Mouse (Mus musculus): ENCODE measurements around the gene Vipas39. TPM values are rescaled to one million over a fixed set of nuclear protein-coding genes. Genes with fewer than 3 reads are reported as not detected.
A peak's percentile ranks its signal among the peaks of the same experiment; 100 is the strongest.

The Vipas39 gene
- polyA plus RNA-seq, 1 experiment from 2014 or later, result 35.1 TPM

- Histone ChIP-seq H3K4me1 (ENCODE audit: control insufficient read depth, insufficient read depth, low read length) (no peaks in the 10 kb centered on the region), H3K27me3 (replicated peaks; ENCODE audit: control insufficient read depth, insufficient read depth, low read length) (no peaks in the 10 kb centered on the region), H3K4me2 (ENCODE audit: low read depth, low read length) (no peak overlapping the region), H3K9ac (ENCODE audit: low read depth, low read length) (no peak overlapping the region), H3K27ac (replicated peaks; ENCODE audit: low read depth, low read length) (no peak overlapping the region), H3K4me3 (ENCODE audit: low read depth, low read length) (no peak overlapping the region), H3K36me3 (ENCODE audit: control insufficient read depth, insufficient read depth, low read length) (peaks cover 96% of the 10 kb centered on the region), H3K9me3 (ENCODE audit: control insufficient read depth, low read length) (no peaks in the 10 kb centered on the region)
- no peak for ATAC-seq (ENCODE audit: low read depth)
- WGBS, result 93% methylated on average over 6 of the region's 6 CpGs
- DNase-seq (ENCODE audit: low spot score), result no peak
Measured at GRCm38 (mm10) chr12:87253878-87254277, 12.2 kb downstream of the Vipas39 start.

GRCm38 (mm10) chr12:87250161-87250560, 15.9 kb downstream of the Vipas39 start:
- WGBS, result 88% methylated on average over 6 of the region's 6 CpGs
- H3K4me2 ChIP-seq (ENCODE audit: low read depth, low read length), result no peak overlapping the region

GRCm38 (mm10) chr12:87238632-87239031, 27.4 kb downstream of the Vipas39 start, which contains the start of gene Noxred1:
Gene Noxred1 (minus strand): TSS chr12:87238732.
- Histone ChIP-seq H3K27me3 (replicated peaks; ENCODE audit: control insufficient read depth, insufficient read depth, low read length) (no peaks in the 10 kb centered on the region), H3K9me3 (ENCODE audit: control insufficient read depth, low read length) (no peaks in the 10 kb centered on the region), H3K36me3 (ENCODE audit: control insufficient read depth, insufficient read depth, low read length) (peaks cover 53% of the 10 kb centered on the region), H3K4me2 (ENCODE audit: low read depth, low read length) (no peak within 1 kb of the TSS), H3K4me3 (ENCODE audit: low read depth, low read length) (no peak within 1 kb of the TSS), H3K9ac (ENCODE audit: low read depth, low read length) (no peak within 1 kb of the TSS), H3K4me1 (ENCODE audit: control insufficient read depth, insufficient read depth, low read length) (no peaks in the 10 kb centered on the region), H3K27ac (replicated peaks; ENCODE audit: low read depth, low read length) (no peak within 1 kb of the TSS)
- ATAC-seq (ENCODE audit: low read depth) (no peak), DNase-seq (ENCODE audit: low spot score) (no peak)
- WGBS, result 100% methylated on average over 1 of the region's 1 CpGs

More at GRCm38 (mm10) chr12:87250161-87250560, 15.9 kb downstream of the Vipas39 start:
- no peak for ATAC-seq (ENCODE audit: low read depth)
- Histone ChIP-seq H3K36me3 (ENCODE audit: control insufficient read depth, insufficient read depth, low read length) (peaks cover 90% of the 10 kb centered on the region), H3K4me3 (ENCODE audit: low read depth, low read length) (no peak overlapping the region), H3K27ac (replicated peaks; ENCODE audit: low read depth, low read length) (no peak overlapping the region), H3K9me3 (ENCODE audit: control insufficient read depth, low read length) (no peaks in the 10 kb centered on the region), H3K4me1 (ENCODE audit: control insufficient read depth, insufficient read depth, low read length) (no peaks in the 10 kb centered on the region), H3K9ac (ENCODE audit: low read depth, low read length) (no peak overlapping the region), H3K27me3 (replicated peaks; ENCODE audit: control insufficient read depth, insufficient read depth, low read length) (no peaks in the 10 kb centered on the region)
- no peak for DNase-seq (ENCODE audit: low spot score)

DNA sequence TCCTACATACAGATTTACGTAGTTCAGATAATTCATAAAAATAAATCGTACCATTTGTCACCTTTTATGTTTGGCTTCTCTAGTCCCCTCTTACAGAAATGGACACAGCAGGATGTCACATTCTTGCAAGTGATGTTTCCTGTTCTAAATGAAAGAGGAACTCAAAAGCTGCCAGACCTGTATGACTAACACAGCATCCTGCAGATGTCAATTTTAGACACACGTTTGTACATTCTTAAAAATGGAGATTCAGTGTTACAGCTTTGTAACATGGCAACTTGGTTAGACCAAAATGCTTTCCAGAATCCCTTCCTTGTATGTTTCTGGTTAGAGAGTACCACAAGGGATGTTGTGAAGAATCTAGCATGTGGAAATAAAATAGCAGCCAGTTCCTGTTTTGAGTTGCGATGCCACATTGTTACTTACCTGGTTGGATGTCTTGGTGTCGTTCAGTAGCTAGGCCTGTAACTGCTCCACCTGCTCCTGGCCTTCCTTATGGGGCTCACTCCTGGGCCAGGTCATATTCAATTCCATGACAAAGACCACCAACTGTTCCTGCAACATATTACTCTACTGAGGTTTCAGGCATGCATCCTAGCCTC, 29.1 kb downstream of the Vipas39 start:
- no peak overlapping the region for H3K4me3 ChIP-seq (ENCODE audit: low read depth, low read length)
- no peak for DNase-seq (ENCODE audit: low spot score)
- WGBS, result 85% methylated on average over 5 of the region's 5 CpGs

DNA sequence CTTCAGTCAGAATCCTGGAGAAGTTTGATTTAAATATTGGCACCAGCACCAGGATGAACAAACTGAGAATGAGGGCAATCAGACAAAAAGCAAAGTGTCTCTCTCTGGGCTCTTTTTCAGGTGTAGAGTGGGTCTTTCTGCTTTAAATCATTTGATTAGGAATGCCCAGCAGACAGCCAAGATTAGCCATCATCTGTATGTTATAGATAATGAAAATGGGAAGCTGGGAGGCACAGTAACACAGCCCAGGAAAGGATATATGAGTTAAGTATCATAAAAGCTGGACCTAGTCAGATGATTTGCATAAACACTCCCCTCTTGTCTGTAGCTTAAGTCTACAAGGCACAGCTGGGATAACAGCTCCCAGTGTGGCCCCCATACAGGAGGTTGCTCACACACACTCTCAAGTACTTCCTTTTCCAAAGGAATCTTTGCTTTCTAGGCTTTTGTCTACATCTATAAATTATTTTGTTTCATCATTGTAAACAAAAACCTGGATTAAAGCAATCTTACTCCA, 35.6 kb downstream of the Vipas39 start:
- Histone ChIP-seq H3K27ac (replicated peaks; ENCODE audit: low read depth, low read length) (no peak overlapping the region), H3K4me2 (ENCODE audit: low read depth, low read length) (no peak overlapping the region), H3K4me1 (ENCODE audit: control insufficient read depth, insufficient read depth, low read length) (no peaks in the 10 kb centered on the region), H3K9me3 (ENCODE audit: control insufficient read depth, low read length) (no peaks in the 10 kb centered on the region; the same call in 1 of the 2 replicates), H3K9ac (ENCODE audit: low read depth, low read length) (no peak overlapping the region), H3K36me3 (ENCODE audit: control insufficient read depth, insufficient read depth, low read length) (no peaks in the 10 kb centered on the region), H3K4me3 (ENCODE audit: low read depth, low read length) (no peak overlapping the region), H3K27me3 (replicated peaks; ENCODE audit: control insufficient read depth, insufficient read depth, low read length) (no peaks in the 10 kb centered on the region)
- ATAC-seq (ENCODE audit: low read depth), result no peak
- no peak for DNase-seq (ENCODE audit: low spot score)

More for the DNA sequence above, 29.1 kb downstream of the Vipas39 start:
- Histone ChIP-seq H3K4me1 (ENCODE audit: control insufficient read depth, insufficient read depth, low read length) (no peaks in the 10 kb centered on the region), H3K9ac (ENCODE audit: low read depth, low read length) (no peak overlapping the region), H3K27ac (replicated peaks; ENCODE audit: low read depth, low read length) (no peak overlapping the region), H3K9me3 (ENCODE audit: control insufficient read depth, low read length) (no peaks in the 10 kb centered on the region), H3K36me3 (ENCODE audit: control insufficient read depth, insufficient read depth, low read length) (peaks cover 39% of the 10 kb centered on the region), H3K4me2 (ENCODE audit: low read depth, low read length) (no peak overlapping the region), H3K27me3 (replicated peaks; ENCODE audit: control insufficient read depth, insufficient read depth, low read length) (no peaks in the 10 kb centered on the region)
- ATAC-seq (ENCODE audit: low read depth), result no peak

DNA sequence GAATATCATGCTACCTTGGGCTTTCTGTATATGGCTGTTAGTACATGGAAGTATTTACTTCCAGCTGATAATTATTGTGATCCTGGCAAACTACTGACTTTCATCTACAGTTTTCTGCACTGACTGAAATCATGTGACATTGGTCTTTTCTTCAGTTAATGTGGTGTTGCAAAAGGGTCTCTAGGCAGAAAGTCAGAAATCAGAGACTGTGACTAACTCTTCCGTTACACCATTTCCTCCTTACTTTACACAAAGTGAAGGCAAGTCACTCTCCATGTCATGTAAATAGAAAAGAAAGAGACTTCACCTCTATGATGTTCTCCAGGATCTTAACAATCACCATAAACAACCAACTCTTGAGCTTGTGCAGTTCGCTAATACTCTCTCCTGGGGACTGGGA, 36.4 kb downstream of the Vipas39 start:
- DNase-seq (ENCODE audit: low spot score) (no peak), ATAC-seq (ENCODE audit: low read depth) (no peak)
- Histone ChIP-seq H3K4me3 (ENCODE audit: low read depth, low read length) (no peak overlapping the region), H3K4me2 (ENCODE audit: low read depth, low read length) (no peak overlapping the region), H3K27me3 (replicated peaks; ENCODE audit: control insufficient read depth, insufficient read depth, low read length) (no peaks in the 10 kb centered on the region), H3K9me3 (ENCODE audit: control insufficient read depth, low read length) (no peaks in the 10 kb centered on the region; the same call in 1 of the 2 replicates), H3K4me1 (ENCODE audit: control insufficient read depth, insufficient read depth, low read length) (no peaks in the 10 kb centered on the region), H3K36me3 (ENCODE audit: control insufficient read depth, insufficient read depth, low read length) (no peaks in the 10 kb centered on the region), H3K9ac (ENCODE audit: low read depth, low read length) (no peak overlapping the region), H3K27ac (replicated peaks; ENCODE audit: low read depth, low read length) (no peak overlapping the region)
- 73% methylated on average over 2 of the region's 2 CpGs for WGBS

DNA sequence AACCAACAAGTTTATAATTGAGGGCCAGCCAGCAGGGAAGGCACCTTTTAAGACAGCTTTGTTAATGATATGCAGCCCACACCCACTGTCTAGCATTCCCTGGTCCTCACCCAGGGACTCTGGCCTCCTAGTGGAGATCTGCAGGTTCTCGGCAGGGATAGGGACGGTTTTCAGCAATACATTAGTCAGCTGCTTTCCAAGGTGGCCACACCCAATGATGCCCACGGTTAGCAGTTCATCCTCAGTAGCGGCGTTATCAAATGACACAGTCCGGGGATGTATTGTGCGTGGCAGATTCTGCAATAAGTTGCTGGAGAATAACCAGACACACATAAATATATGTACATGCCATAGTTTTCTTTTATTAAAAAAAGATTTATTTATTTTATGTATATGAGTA, 39.3 kb downstream of the Vipas39 start:
- Histone ChIP-seq H3K36me3 (ENCODE audit: control insufficient read depth, insufficient read depth, low read length) (no peaks in the 10 kb centered on the region), H3K27ac (replicated peaks; ENCODE audit: low read depth, low read length) (no peak overlapping the region), H3K9me3 (ENCODE audit: control insufficient read depth, low read length) (no peaks in the 10 kb centered on the region; the same call in 1 of the 2 replicates), H3K27me3 (replicated peaks; ENCODE audit: control insufficient read depth, insufficient read depth, low read length) (no peaks in the 10 kb centered on the region), H3K9ac (ENCODE audit: low read depth, low read length) (no peak overlapping the region), H3K4me2 (ENCODE audit: low read depth, low read length) (no peak overlapping the region), H3K4me1 (ENCODE audit: control insufficient read depth, insufficient read depth, low read length) (no peaks in the 10 kb centered on the region), H3K4me3 (ENCODE audit: low read depth, low read length) (no peak overlapping the region)
- DNase-seq (ENCODE audit: low spot score) (no peak), ATAC-seq (ENCODE audit: low read depth) (no peak)
- 70% methylated on average over 7 of the region's 7 CpGs for WGBS

GRCm38 (mm10) chr12:87224950-87225349, 41.1 kb downstream of the Vipas39 start:
- Histone ChIP-seq H3K4me1 (ENCODE audit: control insufficient read depth, insufficient read depth, low read length) (no peaks in the 10 kb centered on the region), H3K27ac (replicated peaks; ENCODE audit: low read depth, low read length) (no peak overlapping the region), H3K27me3 (replicated peaks; ENCODE audit: control insufficient read depth, insufficient read depth, low read length) (no peaks in the 10 kb centered on the region), H3K36me3 (ENCODE audit: control insufficient read depth, insufficient read depth, low read length) (no peaks in the 10 kb centered on the region), H3K4me2 (ENCODE audit: low read depth, low read length) (no peak overlapping the region), H3K9ac (ENCODE audit: low read depth, low read length) (no peak overlapping the region), H3K9me3 (ENCODE audit: control insufficient read depth, low read length) (no peaks in the 10 kb centered on the region; the same call in 1 of the 2 replicates), H3K4me3 (ENCODE audit: low read depth, low read length) (no peak overlapping the region)
- DNase-seq (ENCODE audit: low spot score) (no peak), ATAC-seq (ENCODE audit: low read depth) (no peak)
- 57% methylated on average over 10 of the region's 10 CpGs for WGBS

GRCm38 (mm10) chr12:87219362-87219761, 46.7 kb downstream of the Vipas39 start:
- H3K27ac ChIP-seq (replicated peaks; ENCODE audit: low read depth, low read length), result no peak overlapping the region
- DNase-seq (ENCODE audit: low spot score) (peak; percentile 64), ATAC-seq (ENCODE audit: low read depth) (peak; percentile 63)
- no peak overlapping the region for H3K4me3 ChIP-seq (ENCODE audit: low read depth, low read length)
- no peak overlapping the region for H3K9ac ChIP-seq (ENCODE audit: low read depth, low read length)
- no peaks in the 10 kb centered on the region for H3K9me3 ChIP-seq (ENCODE audit: control insufficient read depth, low read length)
- H3K4me1 ChIP-seq (ENCODE audit: control insufficient read depth, insufficient read depth, low read length), result peaks cover 4% of the 10 kb centered on the region
- WGBS, result 53% methylated on average over 7 of the region's 7 CpGs
- H3K27me3 ChIP-seq (replicated peaks; ENCODE audit: control insufficient read depth, insufficient read depth, low read length), result no peaks in the 10 kb centered on the region
- no peaks in the 10 kb centered on the region for H3K36me3 ChIP-seq (ENCODE audit: control insufficient read depth, insufficient read depth, low read length)
- H3K4me2 ChIP-seq (ENCODE audit: low read depth, low read length), result no peak overlapping the region
